Mouse (Mus musculus): ENCODE measurements around the gene Tmem203.

The Tmem203 gene

DNA sequence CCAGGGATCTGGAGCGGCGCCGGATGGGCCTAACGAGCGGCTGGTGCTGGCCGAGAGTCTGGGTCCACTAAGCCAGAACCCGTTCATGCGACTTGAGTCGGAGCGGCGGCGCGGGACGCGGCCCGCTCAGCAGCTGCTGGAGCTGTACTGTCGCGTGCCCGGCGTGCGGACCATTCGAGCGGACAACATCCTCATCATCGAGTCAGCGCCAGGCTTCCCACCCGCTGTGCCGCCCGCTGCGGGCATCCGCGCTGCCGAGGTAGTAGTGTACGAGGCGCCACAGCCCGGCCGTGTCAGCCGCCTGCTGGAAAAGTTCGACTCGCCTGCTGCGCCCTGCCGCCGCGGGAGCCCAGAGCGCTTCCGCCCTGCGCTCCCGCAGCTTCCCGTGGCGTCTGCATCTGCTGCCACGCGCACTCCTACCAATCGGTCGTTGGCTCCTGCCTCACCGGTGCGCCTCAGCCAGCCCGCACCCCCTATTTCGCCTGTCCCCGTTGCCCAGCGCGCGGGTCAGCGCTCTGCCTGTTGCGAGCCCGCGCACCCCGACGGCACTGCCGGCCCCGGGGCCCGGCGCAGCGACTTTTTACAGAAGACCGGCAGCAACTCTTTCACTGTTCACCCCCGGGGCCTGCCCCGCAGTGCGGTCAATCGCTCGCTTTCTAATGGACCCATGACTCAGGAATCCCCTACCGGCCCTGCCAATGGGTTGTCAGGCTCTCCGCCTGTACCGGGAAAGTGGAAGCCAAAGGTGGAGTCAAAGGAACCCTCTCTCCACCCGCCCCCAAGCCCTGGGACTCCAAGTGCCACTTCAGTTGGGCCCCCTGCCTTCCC, 7.8 kb downstream of the Tmem203 start:
- no peak for DNase-seq (ENCODE audit: low read depth, low spot score)

DNA sequence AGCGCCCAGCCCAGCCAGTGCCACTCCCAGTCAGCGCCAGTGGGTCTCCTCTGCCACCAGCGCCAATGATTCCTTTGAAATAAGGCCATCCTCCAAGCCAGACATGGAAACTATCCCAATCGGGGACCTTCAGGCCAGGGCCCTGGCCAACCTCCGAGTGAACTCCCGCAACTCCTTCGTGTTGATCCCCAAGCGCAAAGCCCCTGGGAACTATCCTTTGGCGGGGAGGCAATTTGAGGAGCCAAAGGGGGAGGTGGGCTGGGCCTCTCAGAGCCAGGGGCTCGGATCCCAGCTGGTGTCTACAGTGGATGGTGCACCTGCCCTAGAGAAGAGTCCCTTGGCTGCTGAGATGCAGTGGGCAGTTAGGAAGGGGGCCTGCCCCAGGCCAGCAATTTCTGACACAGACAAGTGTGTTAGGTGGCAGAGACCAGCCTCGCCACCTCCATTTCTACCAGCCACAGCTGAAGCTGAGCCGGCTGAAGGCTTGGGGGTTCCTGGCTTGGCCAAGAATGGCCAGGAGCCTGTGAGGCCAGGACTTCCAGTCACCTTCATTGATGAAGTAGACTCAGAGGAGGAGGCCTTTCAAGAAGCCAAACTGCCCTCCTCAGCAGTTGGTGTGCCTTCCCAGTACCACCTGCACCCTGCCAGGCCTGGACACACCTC, 8.5 kb downstream of the Tmem203 start:
- DNase-seq (ENCODE audit: low read depth, low spot score), result no peak

DNA sequence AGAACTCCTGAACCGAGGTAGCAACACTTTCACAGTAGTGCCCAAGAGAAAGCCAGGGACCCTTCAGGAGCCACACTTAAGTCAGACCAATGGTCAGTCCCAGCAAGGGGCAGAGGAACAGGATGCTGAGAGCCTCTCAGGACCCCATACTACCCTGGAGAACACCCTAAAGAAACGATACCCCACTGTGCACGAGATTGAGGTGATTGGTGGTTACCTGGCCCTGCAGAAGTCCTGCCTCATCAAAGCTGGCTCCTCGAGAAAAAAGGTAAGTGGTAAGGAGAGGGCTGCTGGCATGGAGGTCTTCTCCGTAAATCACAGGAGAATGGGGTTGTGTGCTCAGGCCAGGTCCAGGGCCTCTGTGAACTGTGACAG, 9.0 kb downstream of the Tmem203 start:
- DNase-seq (ENCODE audit: low read depth, low spot score), result no peak

DNA sequence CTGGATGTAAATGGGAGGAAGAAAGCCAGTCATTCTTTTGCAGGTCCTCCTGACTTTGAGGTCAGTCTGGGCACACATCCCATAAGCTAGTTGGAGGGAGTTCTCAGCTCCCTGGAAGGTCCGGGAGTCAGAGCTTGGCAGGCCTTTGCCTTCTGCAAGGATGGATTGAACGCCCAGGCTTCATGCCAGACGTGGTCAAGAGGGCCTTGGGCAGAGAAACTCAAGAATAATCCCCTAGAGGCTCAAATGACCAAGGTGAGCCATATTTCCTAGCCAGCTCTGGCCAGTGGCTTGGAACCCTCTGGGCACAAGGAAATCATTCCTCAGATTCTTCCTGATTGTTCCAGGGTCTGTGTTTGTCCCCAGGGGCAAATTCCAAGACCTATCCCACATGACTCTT, 9.6 kb downstream of the Tmem203 start:
- DNase-seq (ENCODE audit: low read depth, low spot score), result no peak

DNA sequence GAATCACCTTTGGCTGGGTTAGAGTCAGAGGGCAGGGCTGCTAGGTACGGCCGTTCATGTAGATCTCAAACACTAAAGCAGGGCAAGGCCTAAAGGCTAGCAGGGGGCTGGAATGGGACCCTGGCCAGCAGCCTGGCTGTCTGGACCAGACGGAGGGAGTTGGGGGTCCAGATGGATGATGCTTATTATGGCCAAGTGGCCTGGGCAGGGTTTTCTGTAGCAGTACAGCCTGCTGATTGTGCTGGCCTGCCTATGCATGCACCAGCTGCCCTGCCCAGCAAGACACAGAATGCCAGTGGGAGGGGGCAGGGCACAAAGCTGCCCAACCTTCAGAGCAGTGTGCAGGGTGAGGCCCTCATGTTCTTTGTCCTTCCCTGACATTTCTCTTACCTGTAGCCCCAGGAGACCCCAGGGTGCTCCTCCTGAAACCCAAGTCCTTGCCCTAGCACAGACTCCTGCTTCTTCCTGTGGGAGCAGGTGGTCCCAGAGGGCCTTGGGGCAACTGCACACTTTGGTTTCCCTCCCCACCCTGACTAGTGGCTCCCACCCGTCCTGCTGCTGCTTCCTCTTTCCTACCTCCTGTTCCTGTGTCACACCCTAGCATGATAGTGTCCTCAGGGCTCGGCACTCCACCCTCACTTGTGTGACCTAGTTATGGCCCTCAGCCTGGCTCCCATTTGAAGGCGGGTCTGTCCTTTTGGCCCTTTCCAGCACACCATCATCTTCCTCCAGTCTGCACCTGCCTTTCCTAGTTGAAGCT, 10.8 kb downstream of the Tmem203 start:
- DNase-seq (ENCODE audit: low read depth, low spot score), result no peak

DNA sequence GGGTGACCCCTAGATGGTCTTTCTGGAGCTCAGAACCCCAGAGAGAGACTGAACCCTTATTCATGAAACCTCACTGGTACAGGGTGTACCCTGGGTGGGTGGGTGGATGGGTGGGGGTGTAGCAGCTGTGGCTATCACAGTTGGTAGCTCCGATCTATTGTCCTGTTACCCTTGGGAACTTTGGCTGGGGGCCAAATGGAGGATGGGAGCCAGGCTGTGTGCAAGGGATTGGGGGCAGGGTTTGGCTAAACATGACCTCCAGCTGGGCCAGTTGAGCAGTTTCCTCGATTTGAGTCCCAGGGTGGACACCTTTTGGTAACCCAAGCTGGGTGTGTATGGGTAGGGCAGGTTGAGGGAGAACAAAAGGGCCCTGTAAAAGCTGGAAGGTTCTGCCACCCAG, 11.5 kb downstream of the Tmem203 start:
- no peak for DNase-seq (ENCODE audit: low read depth, low spot score)

DNA sequence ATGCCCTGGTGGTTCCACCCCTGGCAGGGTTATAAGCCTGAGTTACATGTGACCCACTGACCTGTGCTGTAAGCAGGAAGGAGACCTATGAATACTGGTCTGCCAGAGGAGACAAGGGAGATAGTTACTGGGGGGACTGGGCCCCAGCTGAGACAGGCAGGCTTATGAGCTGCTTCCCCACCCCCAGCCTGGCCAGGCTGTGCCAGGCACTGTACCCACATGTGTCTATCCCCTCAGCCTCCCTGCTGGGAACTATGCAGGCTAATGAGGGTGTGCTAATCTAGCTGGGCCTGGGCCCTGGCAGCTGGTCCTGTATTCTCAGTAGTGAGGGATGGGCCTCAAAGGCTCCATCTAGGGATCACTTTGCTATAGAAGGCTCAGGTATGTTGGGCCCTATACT, 12.0 kb downstream of the Tmem203 start:
- no peak for DNase-seq (ENCODE audit: low read depth, low spot score)

DNA sequence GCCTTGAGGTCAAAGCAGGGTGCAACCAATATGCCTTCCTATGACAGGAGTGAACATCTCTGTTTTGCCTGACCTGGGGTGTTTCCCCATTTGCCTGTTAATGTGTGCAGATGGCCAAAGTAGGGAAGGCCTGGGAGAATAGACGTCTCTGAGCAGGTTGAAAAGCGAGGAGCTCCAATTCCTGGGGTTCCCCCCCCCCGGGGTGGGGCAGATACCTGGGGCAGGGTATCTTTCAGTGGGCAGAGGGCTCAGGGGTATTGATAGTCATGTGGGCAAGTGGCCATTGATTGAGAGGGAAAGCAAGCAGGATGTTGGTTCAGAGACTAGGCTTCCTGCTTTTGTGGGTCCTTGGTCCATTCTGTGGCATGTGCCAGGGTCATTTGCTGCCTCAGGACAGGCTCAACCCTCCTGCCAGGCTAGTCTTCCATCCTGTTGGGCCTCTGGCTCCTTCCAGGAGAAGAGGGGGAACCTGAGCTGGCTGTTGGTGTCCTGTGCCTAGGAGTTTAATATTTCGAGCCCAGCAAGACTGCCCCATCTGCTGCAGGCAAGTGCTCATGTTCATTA, 12.6 kb downstream of the Tmem203 start:
- no peak for DNase-seq (ENCODE audit: low read depth, low spot score)

DNA sequence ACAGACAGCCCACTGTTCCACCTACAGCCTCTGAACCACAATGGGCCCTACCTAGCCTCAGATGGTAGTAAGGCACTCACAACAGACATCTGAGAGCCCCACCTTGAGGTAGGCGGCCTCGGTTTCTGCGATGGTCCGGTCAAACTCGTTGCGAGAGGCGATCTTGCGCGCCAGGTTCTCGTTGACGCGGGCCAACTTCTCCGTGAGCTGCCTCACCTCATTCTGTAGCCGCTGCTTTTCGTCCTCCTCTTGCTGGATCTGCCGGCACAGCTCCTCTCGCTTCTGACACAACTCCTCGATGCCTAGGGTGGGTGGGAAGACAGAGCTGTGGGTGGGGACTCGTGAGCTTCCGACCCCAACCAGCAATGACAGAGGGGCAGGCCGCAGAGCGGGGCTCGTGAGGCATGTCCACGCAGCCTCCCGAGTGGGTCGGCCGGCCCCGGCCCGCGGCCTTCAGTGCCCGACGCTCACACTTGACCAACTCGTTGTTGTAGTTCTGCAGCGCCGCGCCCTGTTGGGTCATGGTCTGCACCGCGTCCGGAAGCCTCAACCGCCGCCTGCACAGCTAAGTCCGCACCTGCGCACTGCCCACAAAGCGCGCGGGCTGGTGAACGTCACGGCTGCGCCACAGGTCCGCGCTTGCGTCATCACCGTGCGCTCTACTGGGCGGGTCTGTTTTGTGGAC, 16.7 kb downstream of the Tmem203 start, which contains the start of the genes Ssna1 and Anapc2:
TSS of gene Ssna1 (minus strand) at position 612 of the 685 bp plus-strand sequence.
TSS of gene Anapc2 (plus strand) at position 652 of the 685 bp plus-strand sequence.
- DNase-seq (ENCODE audit: low read depth, low spot score), result peak; percentile 97

DNA sequence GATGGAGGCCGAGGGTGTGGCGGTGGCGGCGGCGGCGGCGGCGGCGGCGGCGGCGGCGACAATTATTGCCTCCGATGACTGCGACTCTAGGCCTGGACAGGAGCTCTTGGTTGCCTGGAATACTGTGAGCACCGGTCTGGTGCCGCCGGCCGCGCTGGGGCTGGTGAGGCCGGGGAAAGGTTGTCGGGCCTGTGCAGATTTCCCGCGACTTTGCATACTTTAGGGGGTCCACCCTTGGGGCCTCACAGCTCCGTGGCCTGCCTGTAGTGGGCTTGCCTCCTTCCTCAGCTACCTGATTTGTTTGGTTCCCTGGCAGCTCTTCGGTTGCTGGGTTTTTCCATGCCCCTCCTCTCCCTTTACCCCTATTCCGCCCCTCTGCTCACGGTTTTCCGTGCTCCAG, 17.3 kb downstream of the Tmem203 start:
- DNase-seq (ENCODE audit: low read depth, low spot score), result no peak

DNA sequence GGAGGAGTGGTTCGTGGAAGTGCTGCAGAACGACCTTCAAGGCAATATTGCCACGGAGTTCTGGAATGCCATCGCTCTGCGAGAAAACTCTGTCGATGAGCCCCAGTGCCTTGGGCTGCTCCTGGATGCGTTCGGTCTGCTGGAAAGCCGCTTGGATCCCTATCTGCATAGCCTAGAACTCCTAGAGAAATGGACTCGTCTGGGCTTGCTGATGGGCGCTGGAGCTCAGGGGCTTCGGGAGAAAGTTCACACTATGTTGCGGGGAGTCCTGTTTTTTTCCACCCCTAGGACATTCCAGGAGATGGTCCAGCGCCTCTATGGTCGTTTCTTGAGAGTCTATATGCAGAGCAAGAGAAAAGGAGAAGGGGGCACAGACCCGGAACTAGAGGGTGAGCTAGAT, 17.8 kb downstream of the Tmem203 start:
- DNase-seq (ENCODE audit: low read depth, low spot score), result no peak

DNA sequence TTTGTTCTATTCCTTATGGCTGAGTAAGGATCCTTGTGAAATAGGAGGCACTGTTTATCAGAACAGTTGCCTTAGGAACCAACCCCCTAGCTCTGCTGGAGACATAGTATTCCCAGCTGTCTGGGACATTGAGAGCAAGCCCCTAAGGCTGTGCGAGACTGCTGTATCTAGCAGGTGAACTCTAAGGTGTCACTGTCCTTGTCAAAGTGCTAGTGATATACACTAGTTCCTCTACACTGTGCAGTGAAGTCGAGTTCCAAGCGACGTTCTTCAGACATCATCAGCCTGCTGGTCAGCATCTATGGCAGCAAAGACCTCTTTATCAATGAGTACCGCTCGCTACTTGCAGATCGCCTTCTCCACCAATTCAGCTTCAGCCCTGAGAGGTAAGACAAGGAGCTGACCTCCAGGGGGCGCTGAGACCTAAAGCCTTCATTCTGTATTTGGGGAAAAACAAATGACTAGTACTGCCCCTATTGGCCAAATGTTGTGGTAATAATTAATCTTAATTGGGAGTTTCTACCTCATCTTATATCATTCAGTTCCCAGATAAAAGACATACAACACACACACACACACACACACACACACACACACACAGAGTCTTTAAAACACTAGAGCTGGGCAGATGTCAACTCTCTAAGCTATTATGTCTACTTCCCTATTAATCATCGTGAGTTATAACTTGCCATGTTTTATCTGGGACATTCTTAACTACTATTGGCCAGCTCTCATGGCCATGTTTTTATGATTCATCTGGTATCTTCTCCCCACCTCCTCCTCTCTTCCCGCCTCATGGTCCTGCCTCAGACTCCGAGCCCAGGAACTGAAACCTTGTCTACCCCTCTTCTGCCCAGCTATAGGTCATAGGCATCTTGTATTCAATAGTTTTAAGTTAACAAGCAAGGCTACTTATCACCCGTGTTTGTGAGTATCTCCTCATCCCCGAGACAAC, 24.0 kb downstream of the Tmem203 start:
- peak; percentile 56 for DNase-seq (ENCODE audit: low read depth, low spot score)

DNA sequence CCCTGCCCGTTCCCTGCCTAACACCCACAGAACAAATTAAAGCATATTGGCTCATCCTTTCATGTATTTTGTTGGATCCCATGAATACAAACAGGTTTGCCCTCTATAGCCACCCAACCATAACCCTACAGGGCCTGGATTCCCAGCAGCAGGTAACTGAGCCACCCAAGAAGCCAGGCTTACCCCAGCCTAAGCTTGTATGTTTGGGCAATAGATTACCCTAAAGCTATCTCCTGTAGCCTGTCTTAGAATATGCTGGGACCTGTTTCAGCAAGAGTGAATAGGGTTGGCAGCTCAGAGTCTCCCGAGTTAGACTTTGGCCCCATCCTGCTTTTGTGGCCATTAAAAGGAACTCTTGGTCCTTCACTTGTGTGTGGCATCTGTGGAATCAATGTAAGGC, 30.3 kb downstream of the Tmem203 start:
- no peak for DNase-seq (ENCODE audit: low read depth, low spot score)

DNA sequence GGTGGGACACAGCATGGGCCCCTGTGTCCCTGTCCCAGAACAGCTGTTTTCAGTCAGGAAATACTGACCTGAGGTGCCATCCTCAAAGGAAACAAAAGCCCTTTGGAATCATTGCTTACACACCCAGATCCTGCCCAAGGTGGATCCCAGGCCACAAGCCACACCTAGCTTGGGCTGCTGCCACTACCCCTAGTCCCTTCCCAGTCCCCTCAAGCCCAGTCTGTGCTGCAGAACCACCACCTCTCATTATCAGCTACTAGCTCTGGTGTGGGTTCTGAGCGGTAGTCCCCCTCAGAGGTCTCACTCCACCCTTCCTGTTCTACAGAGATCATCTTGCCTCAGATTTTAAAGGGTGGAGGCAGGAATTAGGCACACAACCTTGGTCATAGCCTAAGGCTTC, 31.1 kb downstream of the Tmem203 start:
- no peak for DNase-seq (ENCODE audit: low read depth, low spot score)

DNA sequence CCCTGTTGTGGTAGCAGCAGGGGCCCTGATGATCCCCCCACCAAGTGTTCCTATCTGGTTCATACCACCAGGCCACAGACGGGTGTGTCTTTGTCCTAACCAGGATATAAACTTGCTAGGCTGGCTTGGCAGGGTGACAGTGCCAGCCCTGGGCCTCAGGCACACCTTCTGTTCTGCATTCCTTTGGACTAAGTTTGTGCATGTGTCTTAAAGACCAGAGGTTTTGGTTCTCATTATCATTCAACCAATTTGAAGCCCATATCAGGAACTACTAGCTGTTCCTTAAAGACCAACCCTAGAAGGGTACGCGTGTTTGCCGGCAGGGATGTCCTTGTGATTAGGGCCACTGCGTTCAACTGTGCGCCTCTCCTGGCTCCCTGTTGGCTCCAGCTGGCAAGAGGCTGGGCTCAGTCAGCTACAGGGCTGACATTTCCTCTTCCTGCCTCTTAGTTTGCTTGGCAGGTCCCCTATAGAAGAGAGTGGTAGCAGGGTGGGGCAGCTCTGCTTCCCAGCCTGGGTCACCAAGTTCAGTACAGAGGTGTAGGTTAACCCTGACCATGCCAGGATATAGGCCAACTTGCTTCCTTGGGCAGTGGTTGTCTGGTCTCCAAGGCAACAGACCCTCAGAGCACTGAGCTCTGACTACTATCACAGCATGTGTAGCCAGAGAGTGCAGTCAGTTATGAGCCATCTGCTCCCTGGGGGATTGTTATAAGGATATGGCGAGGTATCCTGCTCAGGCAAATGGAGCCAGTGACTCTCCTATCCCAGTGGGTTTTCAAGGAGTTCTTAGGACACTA, 31.8 kb downstream of the Tmem203 start:
- no peak for DNase-seq (ENCODE audit: low read depth, low spot score)

DNA sequence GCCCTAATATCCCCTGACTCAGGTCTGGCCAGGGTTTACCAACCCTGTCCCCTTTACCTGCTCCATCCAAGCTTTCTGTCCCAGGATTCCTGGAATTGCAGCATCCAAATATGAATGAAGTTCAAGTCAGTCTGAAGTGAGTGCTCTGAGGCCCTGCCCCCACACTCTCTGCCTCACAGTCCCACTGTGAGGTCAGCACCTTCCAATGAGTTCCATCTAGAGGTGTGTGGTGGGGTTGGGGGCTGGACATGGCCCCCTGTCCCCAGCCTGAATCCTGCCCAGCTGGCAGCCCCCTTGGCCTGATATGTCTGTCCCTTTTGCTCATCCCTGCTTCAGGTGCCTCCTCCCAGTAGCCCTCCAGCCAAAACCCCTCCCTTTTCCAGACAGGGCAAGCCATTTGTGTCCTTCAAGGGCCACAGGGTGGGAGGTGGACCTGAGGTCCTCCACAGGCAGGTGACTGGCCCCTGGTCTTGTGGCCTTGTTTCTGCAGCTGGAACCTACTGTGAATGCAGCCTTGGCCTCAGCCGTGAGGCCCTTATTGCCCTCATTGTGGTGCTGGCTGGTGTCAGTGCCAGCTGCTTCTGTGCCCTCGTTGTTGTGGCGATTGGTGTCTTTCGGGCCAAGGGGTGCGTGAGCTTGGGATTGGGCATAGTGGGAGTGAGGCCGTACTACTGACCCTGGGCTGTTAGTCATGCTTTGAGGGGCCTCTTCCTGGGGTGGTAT, 32.8 kb downstream of the Tmem203 start, which contains the start of gene Tmem210:
TSS of gene Tmem210 (plus strand) at position 219 of the 723 bp plus-strand sequence.
- no peak for DNase-seq (ENCODE audit: low read depth, low spot score)

DNA sequence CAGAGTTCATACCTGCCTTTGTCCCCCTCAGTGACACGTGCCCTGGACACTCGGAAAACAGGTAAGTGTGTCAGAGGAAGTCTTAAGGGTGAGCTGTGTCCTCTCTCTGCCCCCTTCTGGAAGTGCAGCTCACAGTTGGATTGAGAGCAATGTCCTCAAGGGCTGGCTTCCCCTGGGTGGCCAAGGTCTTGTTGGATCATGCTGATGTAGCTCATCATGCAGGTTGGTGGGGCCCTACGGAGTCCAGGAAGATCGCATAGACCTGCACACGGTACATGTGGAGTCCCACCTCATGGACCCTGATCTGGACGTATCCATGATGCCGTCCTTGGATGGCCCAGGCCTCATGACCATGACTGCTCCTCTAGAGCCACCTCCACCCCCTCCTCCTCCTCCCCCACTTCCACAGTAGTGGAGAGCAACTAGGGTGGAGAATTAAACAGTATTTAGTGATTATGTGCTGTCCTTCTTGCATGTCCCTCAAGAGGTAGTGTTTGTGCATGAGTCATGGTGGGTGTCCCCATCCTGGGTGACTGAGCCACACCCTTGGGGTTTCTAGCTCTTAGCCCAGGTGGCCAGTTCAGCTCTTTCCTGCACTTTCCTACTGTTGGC, 33.6 kb downstream of the Tmem203 start:
- DNase-seq (ENCODE audit: low read depth, low spot score), result no peak

DNA sequence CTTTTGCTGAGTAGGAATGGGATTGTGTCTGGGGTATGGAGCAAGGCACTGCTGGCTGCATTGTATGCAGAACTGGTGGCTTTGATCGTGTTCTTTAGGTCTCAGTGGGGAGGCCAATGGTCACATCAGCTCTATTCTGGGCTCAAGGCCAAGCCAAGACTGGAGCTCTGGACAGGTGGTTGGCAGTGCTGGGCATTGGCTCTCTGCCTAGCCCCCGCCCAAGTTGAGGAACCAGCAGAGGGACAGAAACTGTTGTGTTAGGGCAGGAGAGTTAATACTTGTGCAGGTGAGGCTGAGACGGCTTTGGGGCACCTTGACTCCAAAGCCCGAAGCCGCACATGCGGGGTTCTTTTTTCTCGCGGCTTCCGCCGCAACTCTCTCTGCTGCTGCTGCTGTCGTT, 34.4 kb downstream of the Tmem203 start, which contains the start of gene Lrrc26:
TSS of gene Lrrc26 (plus strand) at position 265 of the 400 bp plus-strand sequence.
- no peak for DNase-seq (ENCODE audit: low read depth, low spot score)
